Mouse (Mus musculus) heart, postnatal 0 days (tissue): ENCODE results near the gene Ndufb6. TPM values are rescaled to one million over a fixed set of nuclear protein-coding genes. Genes with fewer than 3 reads are reported as not detected.

Experiments used
- ATAC-seq: fragments of 200-750 bp; cut with Nextera tagmentation; 2 replicates; pipeline ENCODE4 v1.8.0; 2017; ENCODE audit warnings: low read depth, moderate number of reproducible peaks, moderate library complexity; ENCODE audit not compliant: insufficient read depth
- DNase-seq: peaks from one replicate; pipeline ENCODE4 v3.0.0-alpha.2; 2016; ENCODE audit warnings: low spot score
- H3K27ac ChIP-seq: fragments of 300-500 bp; sonication (generic); 2 replicates; pipeline ENCODE4 v1.5.1; 2014; ENCODE audit warnings: low read depth, mild to moderate bottlenecking
- H3K27me3 ChIP-seq: fragments of 300-500 bp; sonication (generic); 2 replicates; pipeline ENCODE4 v1.6.1; 2014; ENCODE audit warnings: low read length, mixed read lengths; ENCODE audit not compliant: control insufficient read depth, insufficient read depth
- H3K36me3 ChIP-seq: fragments of 300-500 bp; sonication (generic); replicated peaks from 2 replicates; pipeline ENCODE4 v1.6.1; 2014; ENCODE audit warnings: low read length, mixed read lengths; ENCODE audit not compliant: control insufficient read depth, insufficient read depth
- H3K4me1 ChIP-seq: fragments of 300-500 bp; sonication (generic); 2 replicates; pipeline ENCODE4 v1.6.1; 2014; ENCODE audit warnings: antibody characterized with exemption; ENCODE audit not compliant: control insufficient read depth, insufficient read depth
- H3K4me2 ChIP-seq: fragments of 300-500 bp; sonication (generic); 2 replicates; pipeline ENCODE4 v1.6.1; 2014; ENCODE audit warnings: low read depth, mild to moderate bottlenecking, low read length, moderate library complexity
- H3K4me3 ChIP-seq: fragments of 300-500 bp; sonication (generic); 2 replicates; pipeline ENCODE4 v1.5.1; 2014; ENCODE audit warnings: low read depth, low read length
- H3K9ac ChIP-seq: fragments of 300-500 bp; sonication (generic); replicated peaks from 2 replicates; pipeline ENCODE4 v1.6.1; 2014; ENCODE audit warnings: low read depth, low read length, mixed read lengths
- H3K9me3 ChIP-seq: fragments of 300-500 bp; sonication (generic); replicated peaks from 2 replicates; pipeline ENCODE4 v1.6.1; 2016; ENCODE audit warnings: low read length; ENCODE audit not compliant: control insufficient read depth
- CTCF ChIP-seq: IDR thresholded peaks from 2 replicates; pipeline ENCODE4 v1.5.1; 2016; ENCODE audit warnings: antibody characterized with exemption, control low read depth, low read depth
- EP300 ChIP-seq: IDR thresholded peaks from 2 replicates; pipeline ENCODE4 v1.6.1; 2016; ENCODE audit warnings: antibody characterized with exemption, low read depth
- WGBS: fragments of 180-500 bp; shearing (Covaris S2); extraction: QIAGEN DNeasy Blood & Tissue Kit; methylation state at CpG from one replicate; pipeline ENCODE4 v1.1.7; 2014; 5-methylcytosine and 5-hydroxymethylcytosine counted together
- polyA plus RNA-seq: library from polyadenylated mRNA; unstranded; fragments of >200 nt; fragmentation: Nextera tagmentation; extraction: Ambion mirVana; gene quantifications from 2 replicates; pipeline ENCODE4 v1.2.1, GENCODE M21; 2015
- total RNA-seq: library from RNA; depleted of rRNA; stranded (reverse); fragments of >200 nt; gene quantifications from 2 replicates; pipeline ENCODE4 v1.2.3, GENCODE M21; 2014; ENCODE audit warnings: low replicate concordance; rRNA removed

The Ndufb6 gene
- total and polyA plus RNA-seq, 2 experiments from 2014 or later = 553 to 1,016 TPM

GRCm38 (mm10) chr4:40221004-40221760 is 58.0 kb downstream of the Ndufb6 start:
- no peaks in the 10 kb centered on the region for H3K27me3 ChIP-seq
- no peak overlapping the region for H3K9ac ChIP-seq
- no peak overlapping the region for H3K27ac ChIP-seq
- H3K4me2 ChIP-seq = no peak overlapping the region; the same call in 1 of the 2 replicates
- WGBS = 46% methylated on average over 14 of the region's 14 CpGs
- H3K9me3 ChIP-seq = no peaks in the 10 kb centered on the region
- peaks cover 53% of the 10 kb centered on the region for H3K36me3 ChIP-seq
- TF ChIP-seq CTCF (no peak), EP300 (no peak)
- DNase-seq (no peak), ATAC-seq (no peak)
- no peaks in the 10 kb centered on the region for H3K4me1 ChIP-seq
- H3K4me3 ChIP-seq = no peak overlapping the region

Other genes with a start within 250 kb of the Ndufb6 start
- gene Aco1, start 136.3 kb downstream of the Ndufb6 start, total RNA-seq = 42.6 and 51.0 TPM in 2 replicates
- 26.7 and 28.0 TPM in 2 replicates for gene Aco1, start 136.3 kb downstream of the Ndufb6 start, polyA plus RNA-seq
- 16.0 and 17.5 TPM in 2 replicates for gene Ddx58, start 39.6 kb downstream of the Ndufb6 start, total RNA-seq
- 6.7 and 7.5 TPM in 2 replicates for gene Ddx58, start 39.6 kb downstream of the Ndufb6 start, polyA plus RNA-seq
- 0.65 and 4.9 TPM in 2 replicates for gene Smim27, start 9.8 kb downstream of the Ndufb6 start, total RNA-seq
- 48.4 and 49.4 TPM in 2 replicates for gene Smim27, start 9.8 kb downstream of the Ndufb6 start, polyA plus RNA-seq
- 23.6 and 30.3 TPM in 2 replicates for gene Topors, start 9.6 kb downstream of the Ndufb6 start, total RNA-seq
- gene Topors, start 9.6 kb downstream of the Ndufb6 start, polyA plus RNA-seq = 15.1 and 15.5 TPM in 2 replicates
- gene Tmem215, start 192.8 kb upstream of the Ndufb6 start, total RNA-seq = 1.8 and 2.5 TPM in 2 replicates
- 0.36 and 0.41 TPM in 2 replicates for gene Tmem215, start 192.8 kb upstream of the Ndufb6 start, polyA plus RNA-seq